Mouse (Mus musculus) erythroblast, embryonic 14.5 days (primary cell): Measurements from ENCODE around the gene Hoxd8. TPM values are rescaled to one million over a fixed set of nuclear protein-coding genes. Genes with fewer than 3 reads are reported as not detected.

Source experiments
- H3K27me3 ChIP-seq: 2 replicates; pipeline ENCODE4 v1.6.1; 2012; ENCODE audit warnings: inconsistent platforms; ENCODE audit not compliant: control insufficient read depth
- H3K36me3 ChIP-seq: 2 replicates; pipeline ENCODE4 v1.6.1; 2012; ENCODE audit warnings: mild to moderate bottlenecking, inconsistent platforms; ENCODE audit not compliant: control insufficient read depth
- H3K4me1 ChIP-seq: 2 replicates; pipeline ENCODE4 v1.6.1; 2012; ENCODE audit warnings: inconsistent platforms; ENCODE audit not compliant: control insufficient read depth
- H3K4me3 ChIP-seq: replicated peaks from 2 replicates; pipeline ENCODE3; 2012; ENCODE audit warnings: moderate library complexity, mild to moderate bottlenecking, inconsistent platforms
- H3K9me3 ChIP-seq: 2 replicates; pipeline ENCODE4 v1.6.1; 2012; ENCODE audit warnings: low read length, inconsistent platforms, mixed read lengths; ENCODE audit not compliant: control insufficient read depth
- GATA1 ChIP-seq: IDR thresholded peaks from 2 replicates; pipeline ENCODE4 v1.6.1; 2012; ENCODE audit warnings: low read length, inconsistent platforms, mixed read lengths
- TAL1 ChIP-seq: IDR thresholded peaks from 3 replicates; pipeline ENCODE4 v1.6.1; 2012; ENCODE audit warnings: low read length, inconsistent platforms, mixed read lengths
- polyA plus RNA-seq: library from polyadenylated mRNA; stranded (reverse); fragments of >175 nt; gene quantifications from 2 replicates; pipeline ENCODE4 v1.2.3, GENCODE M21; 2012

The Hoxd8 gene
- polyA plus RNA-seq, 1 experiment, result not detected

DNA sequence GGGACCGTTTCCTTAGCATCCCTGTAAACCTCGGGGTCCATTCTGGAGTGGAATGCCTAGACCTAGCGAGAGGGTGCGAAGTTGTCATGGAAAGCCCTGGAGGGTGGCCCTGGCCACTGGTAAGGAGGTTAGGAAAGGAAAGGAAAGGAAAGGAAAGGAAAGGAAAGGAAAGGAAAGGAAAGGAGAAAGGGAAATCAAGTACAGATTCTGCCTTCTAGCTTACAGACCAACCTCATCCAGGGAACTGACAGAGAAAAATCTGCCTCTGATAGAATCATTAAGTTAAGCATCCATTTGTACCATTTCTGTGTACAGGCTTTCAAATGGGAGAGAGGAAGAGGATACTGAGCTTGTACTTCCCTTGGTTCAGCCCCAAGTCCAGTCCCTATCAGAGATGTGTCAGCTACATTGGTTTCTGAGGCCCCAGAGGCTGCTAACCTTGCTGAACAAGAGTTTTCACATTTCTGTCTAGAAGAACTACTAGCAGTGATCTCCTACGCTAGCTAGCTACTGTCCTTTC is 46.4 kb downstream of the Hoxd8 start:
- H3K4me3 ChIP-seq, result no peak overlapping the region
- no peaks in the 10 kb centered on the region for H3K36me3 ChIP-seq
- TF ChIP-seq TAL1 (no peak), GATA1 (no peak)
- no peaks in the 10 kb centered on the region for H3K4me1 ChIP-seq
- peaks cover 95% of the 10 kb centered on the region for H3K27me3 ChIP-seq
- no peaks in the 10 kb centered on the region; the same call in 1 of the 2 replicates for H3K9me3 ChIP-seq

DNA sequence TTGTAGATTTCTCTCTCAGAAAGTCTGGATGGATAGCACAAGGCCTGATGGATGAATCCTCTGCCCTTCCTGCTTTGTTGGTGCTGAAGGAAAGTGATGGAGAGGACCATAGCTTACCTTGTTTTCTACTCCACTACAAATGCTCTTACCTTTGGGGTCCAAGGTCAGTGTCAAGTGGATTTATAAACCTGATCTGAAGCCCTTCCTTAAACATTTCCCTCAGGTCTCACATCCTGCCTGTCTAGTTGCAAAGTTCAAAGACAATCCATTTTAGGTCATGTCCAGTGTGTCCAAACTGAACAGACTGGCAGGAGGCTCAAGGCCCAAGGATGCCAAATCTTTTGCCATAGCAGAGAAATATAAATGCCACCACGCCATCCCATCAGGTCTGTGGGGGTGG is 47.4 kb downstream of the Hoxd8 start:
- TF ChIP-seq GATA1, result no peak
- no peak for TF ChIP-seq TAL1
- Histone ChIP-seq H3K4me3 (no peak overlapping the region), H3K36me3 (no peaks in the 10 kb centered on the region), H3K27me3 (peaks cover 92% of the 10 kb centered on the region), H3K4me1 (no peaks in the 10 kb centered on the region), H3K9me3 (no peaks in the 10 kb centered on the region; the same call in 1 of the 2 replicates)

DNA sequence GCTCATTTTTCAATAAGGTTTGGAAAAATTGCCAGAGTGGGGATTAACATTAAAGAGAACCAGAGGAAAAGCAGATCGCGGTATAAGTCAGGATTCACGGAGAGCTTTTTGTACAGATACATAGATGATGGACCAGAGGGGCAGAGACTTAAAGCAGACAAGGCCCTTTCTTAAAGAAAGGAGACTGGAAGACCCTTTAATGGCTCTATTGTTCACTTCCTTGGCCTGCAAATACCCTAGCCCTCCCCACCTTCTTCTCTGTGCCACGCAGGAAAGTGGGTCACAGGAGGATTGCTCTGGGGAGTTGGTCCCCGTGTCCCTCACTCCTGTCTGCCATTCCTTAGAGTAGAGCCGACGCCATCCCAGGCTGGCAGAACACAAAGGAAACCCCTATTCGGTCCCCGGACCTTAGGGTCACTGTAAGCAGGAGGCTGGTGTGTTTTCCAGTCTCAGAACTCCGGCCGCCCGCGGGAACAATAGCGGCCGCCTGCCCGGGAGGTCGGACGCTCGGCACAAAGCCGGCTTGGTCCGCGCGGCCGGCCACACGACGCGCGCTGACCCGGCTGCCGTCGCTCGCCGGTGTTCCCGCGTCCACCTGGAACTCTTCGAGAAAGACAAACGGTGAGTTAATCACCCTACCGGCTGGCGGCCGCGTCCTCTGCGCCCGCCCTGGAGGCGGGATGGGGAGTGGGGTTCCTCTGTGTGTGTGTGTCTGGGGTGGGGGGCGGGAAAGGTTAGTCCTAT is 48.2 kb downstream of the Hoxd8 start:
- no peaks in the 10 kb centered on the region for H3K36me3 ChIP-seq
- no peak overlapping the region for H3K4me3 ChIP-seq
- TF ChIP-seq GATA1 (no peak), TAL1 (no peak)
- no peaks in the 10 kb centered on the region; the same call in 1 of the 2 replicates for H3K9me3 ChIP-seq
- H3K27me3 ChIP-seq, result peaks cover 90% of the 10 kb centered on the region
- no peaks in the 10 kb centered on the region for H3K4me1 ChIP-seq

DNA sequence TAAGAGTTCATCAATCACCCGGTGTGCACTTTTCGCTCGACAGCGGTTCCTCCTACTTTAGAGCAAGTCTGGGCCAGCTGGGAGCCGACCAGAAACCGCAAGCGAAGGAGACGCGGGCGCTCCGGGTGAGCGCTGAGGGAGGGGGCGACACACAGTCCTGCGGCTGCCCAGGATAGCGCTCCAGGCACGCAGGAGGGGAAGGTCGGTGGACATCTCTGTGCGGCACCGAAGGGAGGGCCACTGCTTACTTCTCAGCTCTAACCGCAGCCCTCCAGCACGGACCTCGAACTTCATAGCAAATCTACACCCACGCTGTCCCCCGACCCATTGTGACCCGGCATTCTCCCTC is 48.7 kb downstream of the Hoxd8 start:
- no peaks in the 10 kb centered on the region for H3K36me3 ChIP-seq
- H3K4me3 ChIP-seq, result no peak overlapping the region
- no peaks in the 10 kb centered on the region; the same call in 1 of the 2 replicates for H3K9me3 ChIP-seq
- H3K4me1 ChIP-seq, result no peaks in the 10 kb centered on the region
- peaks cover 90% of the 10 kb centered on the region for H3K27me3 ChIP-seq
- TF ChIP-seq TAL1, result no peak
- no peak for TF ChIP-seq GATA1

DNA sequence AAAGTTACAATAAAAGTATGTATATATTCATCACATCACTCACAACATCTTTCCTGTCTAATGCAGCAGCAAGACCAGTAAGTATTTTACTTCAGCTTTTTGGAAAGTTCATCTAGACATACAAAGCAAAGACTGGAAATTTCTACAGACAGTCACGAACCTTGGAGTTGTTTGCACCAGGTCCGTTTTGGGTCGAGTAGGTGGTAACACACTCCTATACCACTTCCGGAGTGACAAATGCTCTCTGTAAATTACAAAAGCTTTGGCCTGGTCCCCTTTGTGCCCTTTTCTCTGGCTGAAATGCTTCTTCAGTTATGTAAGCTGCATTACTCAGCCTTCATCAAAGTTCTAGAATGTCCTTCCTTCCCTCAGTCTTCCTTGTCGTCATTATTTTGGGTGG is 49.3 kb downstream of the Hoxd8 start:
- Histone ChIP-seq H3K27me3 (peaks cover 90% of the 10 kb centered on the region), H3K9me3 (no peaks in the 10 kb centered on the region; the same call in 1 of the 2 replicates), H3K4me1 (no peaks in the 10 kb centered on the region), H3K4me3 (no peak overlapping the region), H3K36me3 (no peaks in the 10 kb centered on the region)
- TF ChIP-seq GATA1 (no peak), TAL1 (no peak)

Other genes with a start within 250 kb of the Hoxd8 start
- 1.7 and 2.0 TPM in 2 replicates for gene Lnpk, start 125.2 kb upstream of the Hoxd8 start, polyA plus RNA-seq
- not detected in 2 replicates for gene Evx2, start 45.1 kb upstream of the Hoxd8 start, polyA plus RNA-seq
- gene Hoxd13, start 36.3 kb upstream of the Hoxd8 start, polyA plus RNA-seq, result not detected in 2 replicates
- gene Hoxd12, start 29.6 kb upstream of the Hoxd8 start, polyA plus RNA-seq, result not detected in 2 replicates
- not detected in 2 replicates for gene Hoxd11, start 25.1 kb upstream of the Hoxd8 start, polyA plus RNA-seq
- gene Hoxd10, start 12.7 kb upstream of the Hoxd8 start, polyA plus RNA-seq, result not detected in 2 replicates
- not detected in 2 replicates for gene Hoxd9, start 6.9 kb upstream of the Hoxd8 start, polyA plus RNA-seq
- gene Hoxd3, start 7.3 kb downstream of the Hoxd8 start, polyA plus RNA-seq, result not detected in 2 replicates
- 0.06 TPM in 1 of 2 replicates, not detected in the other for gene Hoxd4, start 7.3 kb downstream of the Hoxd8 start, polyA plus RNA-seq
- not detected in 2 replicates for gene Gm28230, start 22.1 kb downstream of the Hoxd8 start, polyA plus RNA-seq
- not detected in 2 replicates for gene Hoxd1, start 58.4 kb downstream of the Hoxd8 start, polyA plus RNA-seq
- 5.5 and 6.0 TPM in 2 replicates for gene Mtx2, start 121.2 kb downstream of the Hoxd8 start, polyA plus RNA-seq